In the genomic region with DNA sequence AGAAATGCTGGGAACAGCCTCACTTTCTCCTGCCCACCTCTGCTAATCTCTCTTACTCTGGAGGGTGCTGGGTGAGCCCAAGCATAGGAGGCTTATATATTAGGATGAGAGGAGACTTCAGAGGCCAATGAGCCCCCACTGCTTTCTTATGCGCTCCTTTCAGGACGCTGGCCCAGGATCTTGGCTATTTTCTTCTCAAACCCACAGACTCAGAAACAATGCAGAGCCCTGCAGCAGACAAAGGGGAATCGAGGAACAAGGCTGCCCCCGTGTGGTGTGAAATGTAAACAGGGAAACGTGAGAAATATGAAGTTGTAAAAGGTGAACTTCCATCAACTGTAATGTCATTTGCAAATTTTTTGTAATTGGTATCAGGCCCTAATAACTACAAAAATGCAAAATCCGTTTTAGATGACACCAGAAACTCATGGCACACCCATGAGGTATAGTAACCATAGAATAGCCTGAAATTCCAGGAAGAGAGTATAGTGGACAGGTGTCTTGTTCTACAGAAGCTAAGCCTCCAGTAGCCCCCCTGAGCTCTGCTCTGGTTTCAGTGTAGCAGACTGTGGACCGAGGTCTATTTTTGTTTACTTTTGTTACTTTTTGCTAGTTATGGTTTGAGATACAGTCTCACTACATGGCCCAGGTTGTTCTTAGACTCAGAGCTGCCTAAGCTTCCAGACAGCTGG, we compare ENCODE assay signal across 8 mouse cellular contexts. TPM values are rescaled to one million over a fixed set of nuclear protein-coding genes. Genes with fewer than 3 reads are reported as not detected.
DNase-seq lines count a peak whose midpoint lies in the region; ATAC-seq and TF ChIP-seq lines count a peak whose summit lies in the region.

No protein-coding gene starts in this region.

- H3K9ac ChIP-seq in forebrain, postnatal 0 days, result no peak overlapping the region

- no peak overlapping the region for H3K4me3 ChIP-seq in forebrain, postnatal 0 days (ENCODE audit: low read depth, low read length)
- no peak overlapping the region for H3K4me3 ChIP-seq in midbrain, embryonic 10.5 days

- peak; percentile 8 to 64 for DNase-seq in adrenal gland, adult (ENCODE audit: inconsistent age in 2 of 2, low spot score in 1 of 2)
- DNase-seq in adrenal gland, postnatal 4 days (ENCODE audit: low spot score in 2 of 2), result no peak
- peak; percentile 39 to 47 for DNase-seq in urinary bladder, postnatal 36 days (ENCODE audit: low spot score in 2 of 2)
- no peak for DNase-seq in urinary bladder, postnatal 10 days (ENCODE audit: low spot score)
- DNase-seq in forebrain, postnatal 0 days, result peak; percentile 75
- DNase-seq in layer of hippocampus, adult 9-11 months, result peak; percentile 27
- DNase-seq in midbrain, embryonic 10.5 days (ENCODE audit: low spot score), result peak; percentile 51
- DNase-seq in thymus, postnatal 0 days (ENCODE audit: low spot score), result no peak

- no peaks in the 10 kb centered on the region for H3K4me1 ChIP-seq in forebrain, postnatal 0 days (ENCODE audit: insufficient read depth)
- 0 out of 2 replicates have a peak, but pooled peaks cover 2% of the 10 kb centered on the region for H3K4me1 ChIP-seq in midbrain, embryonic 10.5 days

- TF ChIP-seq CTCF in forebrain, postnatal 0 days (IDR thresholded peaks at IDR 0.05; ENCODE audit: low read depth), result peak; percentile 77

- no peak overlapping the region for H3K4me2 ChIP-seq in forebrain, postnatal 0 days (ENCODE audit: low read depth)

- peak; percentile 69 for ATAC-seq in forebrain, postnatal 0 days

- H3K36me3 ChIP-seq in forebrain, postnatal 0 days (ENCODE audit: insufficient read depth), result no peaks in the 10 kb centered on the region
- no peaks in the 10 kb centered on the region for H3K36me3 ChIP-seq in midbrain, embryonic 10.5 days

- no peaks in the 10 kb centered on the region for H3K9me3 ChIP-seq in forebrain, postnatal 0 days (ENCODE audit: low read length)
- H3K9me3 ChIP-seq in midbrain, embryonic 10.5 days (replicated peaks), result no peaks in the 10 kb centered on the region

- WGBS in forebrain, postnatal 0 days, result 10% methylated on average over 7 of the region's 7 CpGs
- WGBS in midbrain, embryonic 10.5 days, result 17% methylated on average over 7 of the region's 7 CpGs

- no peak overlapping the region for H3K27ac ChIP-seq in forebrain, postnatal 0 days (ENCODE audit: low read depth, low read length)
- H3K27ac ChIP-seq in midbrain, embryonic 10.5 days (replicated peaks), result 0 out of 2 replicates have a peak overlapping the region, but pooled peaks have one; percentile 59

- H3K27me3 ChIP-seq in forebrain, postnatal 0 days (ENCODE audit: insufficient read depth, low read length), result no peaks in the 10 kb centered on the region
- H3K27me3 ChIP-seq in midbrain, embryonic 10.5 days (ENCODE audit: low read depth, poor library complexity, severe bottlenecking), result no peaks in the 10 kb centered on the region

RNA-seq across cellular contexts. Expression of gene Tcf21, which starts 43.8 kb away (rescaled TPM):
- total RNA-seq in adrenal gland, postnatal 4 days (2021), result 10 to 100 TPM; 32.6 to 58.5 TPM
- not detected in 2 replicates for total RNA-seq in forebrain, postnatal 0 days (2014; rRNA removed)
- 0.21 and 0.24 TPM in 2 replicates for polyA plus RNA-seq in forebrain, postnatal 0 days (2015; fragmentation: Nextera tagmentation; extraction: Ambion mirVana)
- polyA plus RNA-seq in midbrain, embryonic 10.5 days (2016; fragmentation: Nextera tagmentation; extraction: Ambion mirVana), result not detected in 2 replicates
- polyA plus RNA-seq in thymus, postnatal 0 days (2015; fragmentation: Nextera tagmentation; extraction: Ambion mirVana), result 0.82 and 0.94 TPM in 2 replicates

RNA-seq across cellular contexts. Expression of gene Tbpl1, which starts 44.4 kb away (rescaled TPM):
- 10 to 100 TPM; 40.0 to 41.1 TPM for total RNA-seq in adrenal gland, postnatal 4 days (2021)
- total RNA-seq in forebrain, postnatal 0 days (2014; rRNA removed), result 47.7 and 60.0 TPM in 2 replicates
- polyA plus RNA-seq in forebrain, postnatal 0 days (2015; fragmentation: Nextera tagmentation; extraction: Ambion mirVana), result 55.1 and 70.9 TPM in 2 replicates
- polyA plus RNA-seq in midbrain, embryonic 10.5 days (2016; fragmentation: Nextera tagmentation; extraction: Ambion mirVana), result 102 and 107 TPM in 2 replicates
- 70.5 and 74.2 TPM in 2 replicates for polyA plus RNA-seq in thymus, postnatal 0 days (2015; fragmentation: Nextera tagmentation; extraction: Ambion mirVana)

Comparison
In these comparisons a context has a peak if more than half of its experiments do, and no peak if none do; other contexts are left out.
1. DNase-seq: peak in adrenal gland, adult (2 of 2), urinary bladder, postnatal 36 days (2 of 2), forebrain, postnatal 0 days (single experiment), layer of hippocampus, adult 9-11 months (single experiment) and midbrain, embryonic 10.5 days (single experiment); none in adrenal gland, postnatal 4 days (0 of 2), urinary bladder, postnatal 10 days (single experiment) and thymus, postnatal 0 days (single experiment).